Mouse (Mus musculus): Measurements from ENCODE around the gene Pou2f2.

DNA sequence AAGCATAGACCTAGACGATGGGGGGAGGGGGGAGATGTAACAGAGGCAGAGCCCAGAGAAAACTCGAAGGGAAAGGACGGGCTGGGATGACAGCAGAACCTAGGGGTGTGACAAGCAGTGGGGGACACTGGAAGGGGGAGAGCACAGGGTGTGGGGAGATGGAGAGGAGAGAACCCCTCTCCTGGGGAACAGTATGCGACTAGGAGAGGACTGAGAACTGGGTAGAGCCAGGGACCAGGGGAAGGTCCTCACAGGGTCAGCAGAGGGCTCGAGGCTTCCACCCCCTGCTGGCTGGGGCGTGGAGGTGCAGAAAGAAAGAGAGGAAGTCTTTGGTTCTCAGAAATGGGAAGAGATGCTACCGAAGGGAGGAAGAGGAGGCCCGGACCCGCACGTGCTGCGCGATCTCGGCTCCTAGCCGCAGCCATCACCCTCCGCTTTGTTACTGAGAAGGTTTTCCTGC, 1.8 kb upstream of the Pou2f2 start:
- TF ChIP-seq CTCF (IDR thresholded peaks at IDR 0.05; ENCODE audit: low read depth, low read length), result peak; percentile 74
- TF ChIP-seq POLR2A (IDR thresholded peaks at IDR 0.05; ENCODE audit: extremely low read depth, insufficient read depth, low read length), result no peak

All from liver, adult 2 months (tissue).